Mouse (Mus musculus): Measurements from ENCODE around the gene Prdm11. TPM values are rescaled to one million over a fixed set of nuclear protein-coding genes. Genes with fewer than 3 reads are reported as not detected.

Prdm11 gene
- polyA plus RNA-seq, 1 experiment from 2014 or later: 4.6 TPM

DNA sequence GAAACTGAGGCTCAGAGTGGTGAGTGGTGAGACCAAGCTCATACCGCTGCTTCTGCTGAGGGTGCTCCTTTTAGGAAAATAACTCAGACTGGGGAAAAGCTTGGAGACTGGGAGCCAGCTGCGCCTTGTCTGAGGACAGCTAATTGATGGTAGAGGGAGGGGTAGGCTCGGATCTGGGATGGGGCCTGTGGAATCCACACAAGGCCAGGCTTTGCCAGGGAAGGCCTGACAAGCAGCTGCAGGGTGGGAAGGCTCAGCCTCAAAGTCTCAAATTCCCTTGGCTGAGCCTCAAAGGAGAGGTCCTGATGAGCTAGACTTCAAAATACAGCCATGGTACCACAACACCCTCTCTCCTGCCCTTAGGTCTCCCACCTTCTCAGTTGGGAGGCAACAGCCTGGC, 36.9 kb upstream of the Prdm11 start:
- Histone ChIP-seq H3K9me3 (ENCODE audit: control insufficient read depth, low read length) (no peaks in the 10 kb centered on the region), H3K27me3 (replicated peaks; ENCODE audit: control insufficient read depth, insufficient read depth, low read length) (no peaks in the 10 kb centered on the region), H3K36me3 (ENCODE audit: control insufficient read depth, insufficient read depth, low read length) (no peaks in the 10 kb centered on the region), H3K9ac (ENCODE audit: low read depth, low read length) (no peak overlapping the region), H3K27ac (replicated peaks; ENCODE audit: low read depth, low read length) (no peak overlapping the region), H3K4me2 (ENCODE audit: low read depth, low read length) (no peak overlapping the region), H3K4me3 (ENCODE audit: low read depth, low read length) (no peak overlapping the region), H3K4me1 (ENCODE audit: control insufficient read depth, insufficient read depth, low read length) (no peaks in the 10 kb centered on the region)
- ATAC-seq (ENCODE audit: low read depth): peak; percentile 67
- peak; percentile 87 for DNase-seq (ENCODE audit: low spot score)
- 37% methylated on average over 3 of the region's 3 CpGs for WGBS

DNA sequence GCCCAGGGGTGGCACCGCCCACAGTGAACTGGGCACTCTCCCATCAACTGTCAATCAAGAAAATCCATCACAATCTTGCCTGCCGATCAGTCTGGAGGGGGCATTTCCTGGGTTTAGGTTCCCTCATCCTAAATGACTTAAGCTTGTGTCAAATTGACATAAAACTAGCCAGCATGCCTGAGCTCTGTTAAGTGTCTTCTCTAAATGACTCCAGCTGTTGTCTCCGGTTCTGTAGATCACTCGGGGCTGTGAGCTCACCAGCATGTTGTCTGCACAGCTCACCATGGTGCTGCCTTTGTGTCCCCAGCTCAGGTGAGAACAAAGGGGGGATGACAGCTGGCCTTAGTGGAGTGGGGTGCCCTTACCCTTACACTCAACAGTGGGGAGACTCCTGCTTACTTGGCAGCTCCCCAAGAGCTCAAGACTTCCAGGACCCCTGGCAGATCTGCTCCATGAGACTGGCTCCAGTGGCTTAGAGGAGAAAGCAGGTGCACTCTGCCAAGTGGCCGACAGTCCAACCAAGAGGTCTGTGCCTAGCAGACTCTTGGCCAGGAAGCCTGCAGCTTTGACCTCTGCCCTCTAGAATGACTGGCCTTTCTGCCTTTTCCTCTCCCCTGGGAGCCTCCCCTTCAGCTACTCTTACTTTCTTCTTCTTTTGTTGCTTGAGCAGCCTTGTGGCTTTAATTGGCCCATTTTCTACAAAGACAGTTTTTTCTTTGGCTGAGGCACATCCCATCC, 35.1 kb upstream of the Prdm11 start:
- Histone ChIP-seq H3K27ac (replicated peaks; ENCODE audit: low read depth, low read length) (no peak overlapping the region), H3K9me3 (ENCODE audit: control insufficient read depth, low read length) (no peaks in the 10 kb centered on the region), H3K4me2 (ENCODE audit: low read depth, low read length) (no peak overlapping the region), H3K4me1 (ENCODE audit: control insufficient read depth, insufficient read depth, low read length) (no peaks in the 10 kb centered on the region), H3K4me3 (ENCODE audit: low read depth, low read length) (no peak overlapping the region), H3K9ac (ENCODE audit: low read depth, low read length) (no peak overlapping the region), H3K36me3 (ENCODE audit: control insufficient read depth, insufficient read depth, low read length) (no peaks in the 10 kb centered on the region), H3K27me3 (replicated peaks; ENCODE audit: control insufficient read depth, insufficient read depth, low read length) (no peaks in the 10 kb centered on the region)
- DNase-seq (ENCODE audit: low spot score): peak; percentile 60
- WGBS: 38% methylated on average over 5 of the region's 5 CpGs
- no peak for ATAC-seq (ENCODE audit: low read depth)

DNA sequence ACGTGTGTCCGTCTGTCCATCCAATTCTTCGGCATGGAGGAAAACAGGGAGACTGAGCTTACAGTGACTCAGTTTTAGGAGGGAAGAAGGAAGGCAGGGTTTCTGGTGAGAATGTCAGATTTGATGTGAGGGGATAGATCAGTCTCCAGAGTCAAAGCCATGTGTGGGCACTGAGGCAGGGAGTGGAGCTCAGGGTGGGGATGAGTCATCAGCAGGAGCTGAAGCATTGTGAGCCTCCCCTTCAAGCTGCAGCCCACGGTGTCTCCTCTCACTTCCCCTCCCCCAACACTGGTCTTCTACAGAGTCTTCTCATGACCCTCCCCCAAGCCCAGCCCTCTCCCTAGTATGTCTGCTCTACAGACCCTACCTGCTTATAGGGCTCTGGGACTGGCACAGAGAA, 33.4 kb upstream of the Prdm11 start:
- 74% methylated on average over 4 of the region's 4 CpGs for WGBS
- Histone ChIP-seq H3K4me2 (ENCODE audit: low read depth, low read length) (no peak overlapping the region), H3K4me3 (ENCODE audit: low read depth, low read length) (no peak overlapping the region), H3K27ac (replicated peaks; ENCODE audit: low read depth, low read length) (no peak overlapping the region), H3K36me3 (ENCODE audit: control insufficient read depth, insufficient read depth, low read length) (no peaks in the 10 kb centered on the region), H3K27me3 (replicated peaks; ENCODE audit: control insufficient read depth, insufficient read depth, low read length) (no peaks in the 10 kb centered on the region; the same call in 1 of the 2 replicates), H3K4me1 (ENCODE audit: control insufficient read depth, insufficient read depth, low read length) (no peaks in the 10 kb centered on the region), H3K9ac (ENCODE audit: low read depth, low read length) (no peak overlapping the region), H3K9me3 (ENCODE audit: control insufficient read depth, low read length) (no peaks in the 10 kb centered on the region)
- DNase-seq (ENCODE audit: low spot score): no peak
- ATAC-seq (ENCODE audit: low read depth): no peak

DNA sequence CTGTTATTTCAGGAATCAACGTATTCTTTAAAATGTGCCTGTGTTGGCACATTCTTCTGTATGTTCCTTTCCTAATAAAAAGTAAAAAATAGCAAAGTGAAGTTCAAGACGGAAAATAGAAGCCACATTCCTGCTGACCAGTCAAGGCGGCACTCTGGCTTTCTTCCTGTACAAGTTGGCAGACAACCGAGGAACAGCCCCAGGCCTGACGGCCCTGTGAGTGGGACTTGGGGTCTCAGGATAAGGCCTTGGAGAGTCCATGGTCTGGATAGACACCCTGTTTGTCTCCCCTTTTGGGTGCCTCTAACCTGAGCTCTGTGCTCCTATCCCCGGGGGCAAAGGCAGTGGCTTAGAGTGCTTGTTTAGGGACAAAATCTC, 30.6 kb upstream of the Prdm11 start:
- Histone ChIP-seq H3K9me3 (ENCODE audit: control insufficient read depth, low read length) (no peaks in the 10 kb centered on the region), H3K4me3 (ENCODE audit: low read depth, low read length) (no peak overlapping the region), H3K9ac (ENCODE audit: low read depth, low read length) (no peak overlapping the region), H3K27ac (replicated peaks; ENCODE audit: low read depth, low read length) (no peak overlapping the region), H3K27me3 (replicated peaks; ENCODE audit: control insufficient read depth, insufficient read depth, low read length) (no peaks in the 10 kb centered on the region; the same call in 1 of the 2 replicates), H3K4me2 (ENCODE audit: low read depth, low read length) (no peak overlapping the region), H3K4me1 (ENCODE audit: control insufficient read depth, insufficient read depth, low read length) (no peaks in the 10 kb centered on the region), H3K36me3 (ENCODE audit: control insufficient read depth, insufficient read depth, low read length) (no peaks in the 10 kb centered on the region)
- ATAC-seq (ENCODE audit: low read depth) (no peak), DNase-seq (ENCODE audit: low spot score) (no peak)
- 65% methylated on average over 6 of the region's 6 CpGs for WGBS

DNA sequence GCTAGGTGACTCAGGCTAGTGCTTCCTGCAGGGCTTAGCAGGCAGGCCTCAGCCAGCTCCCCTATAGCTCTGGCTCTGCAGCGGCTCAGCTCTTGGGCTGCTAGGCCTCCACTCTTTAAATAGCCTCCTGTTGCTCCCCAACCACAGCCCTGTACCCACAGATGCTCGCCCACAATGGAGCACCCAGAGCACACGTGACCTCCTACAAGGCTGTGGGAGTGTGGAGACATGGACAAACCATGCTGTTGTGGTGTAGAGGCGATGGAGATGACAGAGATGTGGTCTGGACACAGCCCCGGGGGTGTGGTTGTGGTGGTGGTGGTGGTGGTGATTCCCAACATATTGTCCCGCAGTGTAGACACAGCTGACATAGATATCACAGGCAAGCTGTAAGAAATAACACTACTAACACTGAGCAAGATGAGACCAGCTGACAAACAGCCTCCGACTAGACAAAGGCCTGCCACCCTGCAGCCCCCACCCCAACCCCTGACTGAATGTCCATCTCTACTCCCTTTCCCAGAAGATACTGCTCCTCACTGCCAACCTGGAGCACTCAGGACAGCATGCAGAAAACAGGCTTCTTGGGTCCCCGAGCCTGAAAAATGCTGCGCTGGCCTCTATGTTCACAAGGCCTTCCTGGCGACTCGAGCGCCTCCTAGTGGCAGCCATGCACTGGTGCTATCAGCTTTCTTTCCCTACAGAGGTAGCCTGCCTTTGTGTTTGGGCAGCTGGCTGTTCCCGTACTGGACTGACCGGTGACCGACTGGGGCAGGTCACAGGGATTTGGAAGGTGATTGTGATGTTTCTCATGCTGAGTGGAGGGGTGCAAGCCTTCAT, 30.0 kb upstream of the Prdm11 start:
- H3K9ac ChIP-seq (ENCODE audit: low read depth, low read length): no peak overlapping the region
- H3K4me3 ChIP-seq (ENCODE audit: low read depth, low read length): no peak overlapping the region
- no peak overlapping the region for H3K4me2 ChIP-seq (ENCODE audit: low read depth, low read length)
- H3K4me1 ChIP-seq (ENCODE audit: control insufficient read depth, insufficient read depth, low read length): no peaks in the 10 kb centered on the region
- H3K36me3 ChIP-seq (ENCODE audit: control insufficient read depth, insufficient read depth, low read length): no peaks in the 10 kb centered on the region
- peak; percentile 77 for DNase-seq (ENCODE audit: low spot score)
- no peaks in the 10 kb centered on the region; the same call in 1 of the 2 replicates for H3K27me3 ChIP-seq (replicated peaks; ENCODE audit: control insufficient read depth, insufficient read depth, low read length)
- no peaks in the 10 kb centered on the region for H3K9me3 ChIP-seq (ENCODE audit: control insufficient read depth, low read length)
- 41% methylated on average over 15 of the region's 15 CpGs for WGBS
- H3K27ac ChIP-seq (replicated peaks; ENCODE audit: low read depth, low read length): no peak overlapping the region
- peak; percentile 51; the same call in 1 of the 2 replicates for ATAC-seq (ENCODE audit: low read depth)

DNA sequence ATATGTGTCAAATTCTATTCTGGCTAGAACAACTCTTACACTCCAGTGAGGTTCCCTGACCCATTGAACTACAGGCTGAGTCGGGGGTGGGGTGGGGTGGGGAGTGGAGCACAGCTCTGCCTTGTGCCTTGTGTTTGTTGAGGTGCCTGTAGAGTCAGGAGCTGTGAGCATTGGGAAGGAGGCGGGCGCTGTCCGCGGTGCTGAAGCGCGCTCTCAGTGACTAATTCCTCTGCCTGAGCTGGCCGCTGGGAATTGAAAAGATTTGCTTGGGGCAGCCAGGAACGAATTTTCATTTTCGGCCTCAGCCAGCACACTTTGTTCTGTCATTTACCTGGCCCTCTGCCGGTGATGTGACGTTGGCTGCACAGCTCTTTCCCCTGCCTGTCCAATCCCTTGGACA, 25.7 kb upstream of the Prdm11 start:
- Histone ChIP-seq H3K4me2 (ENCODE audit: low read depth, low read length) (no peak overlapping the region), H3K9me3 (ENCODE audit: control insufficient read depth, low read length) (no peaks in the 10 kb centered on the region), H3K4me3 (ENCODE audit: low read depth, low read length) (no peak overlapping the region), H3K27me3 (replicated peaks; ENCODE audit: control insufficient read depth, insufficient read depth, low read length) (no peaks in the 10 kb centered on the region; the same call in 1 of the 2 replicates), H3K36me3 (ENCODE audit: control insufficient read depth, insufficient read depth, low read length) (no peaks in the 10 kb centered on the region), H3K27ac (replicated peaks; ENCODE audit: low read depth, low read length) (no peak overlapping the region), H3K4me1 (ENCODE audit: control insufficient read depth, insufficient read depth, low read length) (no peaks in the 10 kb centered on the region), H3K9ac (ENCODE audit: low read depth, low read length) (no peak overlapping the region)
- 5% methylated on average over 11 of the region's 12 CpGs for WGBS
- ATAC-seq (ENCODE audit: low read depth): 0 out of 2 replicates have a peak, but pooled peaks have one; percentile 58
- peak; percentile 85 for DNase-seq (ENCODE audit: low spot score)

DNA sequence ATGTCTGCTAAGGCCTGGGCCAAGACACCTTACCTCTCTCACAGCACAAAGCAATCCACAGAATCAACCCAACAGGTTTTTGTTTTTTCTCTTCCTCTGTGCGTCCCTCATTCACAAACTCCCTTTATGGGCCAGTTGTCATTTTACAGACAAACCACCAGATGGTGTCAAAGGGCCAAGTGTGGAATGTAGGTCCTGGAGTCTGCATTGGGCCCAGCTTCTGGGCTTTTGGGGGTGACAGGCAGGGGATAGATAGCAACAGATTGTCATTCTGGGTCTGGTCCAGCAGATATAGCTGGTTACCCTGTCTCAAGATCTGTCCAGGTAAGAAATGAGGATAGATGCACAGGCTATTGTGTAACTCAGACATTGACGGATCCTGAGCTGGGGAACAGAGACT, 23.0 kb upstream of the Prdm11 start:
- no peaks in the 10 kb centered on the region for H3K27me3 ChIP-seq (replicated peaks; ENCODE audit: control insufficient read depth, insufficient read depth, low read length)
- H3K9ac ChIP-seq (ENCODE audit: low read depth, low read length): no peak overlapping the region
- H3K27ac ChIP-seq (replicated peaks; ENCODE audit: low read depth, low read length): no peak overlapping the region
- H3K9me3 ChIP-seq (ENCODE audit: control insufficient read depth, low read length): no peaks in the 10 kb centered on the region
- peak; percentile 65 for DNase-seq (ENCODE audit: low spot score)
- no peak for ATAC-seq (ENCODE audit: low read depth)
- no peaks in the 10 kb centered on the region for H3K4me1 ChIP-seq (ENCODE audit: control insufficient read depth, insufficient read depth, low read length)
- no peaks in the 10 kb centered on the region for H3K36me3 ChIP-seq (ENCODE audit: control insufficient read depth, insufficient read depth, low read length)
- no peak overlapping the region for H3K4me3 ChIP-seq (ENCODE audit: low read depth, low read length)
- WGBS: 29% methylated on average over 2 of the region's 2 CpGs
- H3K4me2 ChIP-seq (ENCODE audit: low read depth, low read length): no peak overlapping the region

DNA sequence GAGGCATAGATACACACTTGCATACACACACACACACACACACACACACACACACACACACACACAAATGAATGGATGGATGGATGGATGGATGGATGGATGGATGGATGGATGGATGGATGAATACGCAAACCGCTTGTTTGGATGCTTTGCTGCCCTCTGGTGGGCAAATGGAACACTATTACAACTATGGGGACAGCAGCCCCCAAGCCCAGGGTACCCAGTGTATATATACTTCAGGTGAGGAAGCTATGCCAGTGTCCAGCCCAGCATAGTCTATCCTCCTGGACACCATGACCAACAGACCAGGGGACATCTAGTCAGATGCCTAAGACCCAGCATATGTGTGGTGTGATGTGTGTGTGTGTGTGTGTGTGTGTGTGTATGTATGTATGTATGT, 17.4 kb upstream of the Prdm11 start:
- no peak overlapping the region for H3K4me3 ChIP-seq (ENCODE audit: low read depth, low read length)
- ATAC-seq (ENCODE audit: low read depth): peak; percentile 33; the same call in 1 of the 2 replicates
- peak; percentile 66 for DNase-seq (ENCODE audit: low spot score)
- no peaks in the 10 kb centered on the region for H3K4me1 ChIP-seq (ENCODE audit: control insufficient read depth, insufficient read depth, low read length)
- H3K27me3 ChIP-seq (replicated peaks; ENCODE audit: control insufficient read depth, insufficient read depth, low read length): no peaks in the 10 kb centered on the region
- no peak overlapping the region for H3K4me2 ChIP-seq (ENCODE audit: low read depth, low read length)
- 19% methylated on average over 2 of the region's 2 CpGs for WGBS
- H3K9ac ChIP-seq (ENCODE audit: low read depth, low read length): no peak overlapping the region
- H3K27ac ChIP-seq (replicated peaks; ENCODE audit: low read depth, low read length): no peak overlapping the region
- H3K36me3 ChIP-seq (ENCODE audit: control insufficient read depth, insufficient read depth, low read length): no peaks in the 10 kb centered on the region
- H3K9me3 ChIP-seq (ENCODE audit: control insufficient read depth, low read length): no peaks in the 10 kb centered on the region
